Mouse (Mus musculus) limb, embryonic 15.5 days (tissue): ENCODE results near the gene Dnah2. TPM values are rescaled to one million over a fixed set of nuclear protein-coding genes. Genes with fewer than 3 reads are reported as not detected.

ENCODE experiments used
- ATAC-seq: fragments of 200-750 bp; cut with Nextera tagmentation; 2 replicates; pipeline ENCODE4 v1.8.0; 2017; ENCODE audit warnings: low read depth, moderate TSS enrichment; ENCODE audit not compliant: insufficient number of reproducible peaks, low FRiP score, low TSS enrichment
- H3K27ac ChIP-seq: fragments of 300-500 bp; sonication (generic); 2 replicates; pipeline ENCODE4 v1.5.1; 2015; ENCODE audit warnings: moderate library complexity, mild to moderate bottlenecking, inconsistent platforms
- H3K27me3 ChIP-seq: fragments of 300-500 bp; sonication (generic); 2 replicates; pipeline ENCODE4 v1.6.1; 2015; ENCODE audit warnings: inconsistent platforms
- H3K36me3 ChIP-seq: fragments of 300-500 bp; sonication (generic); 2 replicates; pipeline ENCODE4 v1.6.1; 2015; ENCODE audit warnings: inconsistent platforms
- H3K4me1 ChIP-seq: fragments of 300-500 bp; sonication (generic); 2 replicates; pipeline ENCODE4 v1.6.1; 2015; ENCODE audit warnings: inconsistent platforms
- H3K4me2 ChIP-seq: fragments of 300-500 bp; sonication (generic); 2 replicates; pipeline ENCODE4 v1.6.1; 2015; ENCODE audit warnings: mild to moderate bottlenecking, inconsistent platforms
- H3K4me3 ChIP-seq: fragments of 300-500 bp; sonication (generic); 2 replicates; pipeline ENCODE4 v1.5.1; 2015; ENCODE audit warnings: mild to moderate bottlenecking, inconsistent platforms
- H3K9ac ChIP-seq: fragments of 300-500 bp; sonication (generic); 2 replicates; pipeline ENCODE4 v1.6.1; 2015; ENCODE audit warnings: inconsistent platforms
- H3K9me3 ChIP-seq: fragments of 300-500 bp; sonication (generic); 2 replicates; pipeline ENCODE4 v1.6.1; 2016; ENCODE audit warnings: inconsistent platforms
- WGBS: fragments of 180-500 bp; shearing (Covaris S2); methylation state at CpG from one replicate; pipeline ENCODE4 v1.1.7; 2015; 5-methylcytosine and 5-hydroxymethylcytosine counted together
- polyA plus RNA-seq: library from polyadenylated mRNA; unstranded; fragments of >200 nt; fragmentation: Nextera tagmentation; extraction: Ambion mirVana; gene quantifications from 2 replicates; pipeline ENCODE4 v1.2.1, GENCODE M21; 2015

Dnah2 gene
- polyA plus RNA-seq, 1 experiment from 2014 or later = 3.0 TPM

GRCm38 (mm10) chr11:69389531-69390399 lies 159.1 kb downstream of the Dnah2 start:
- Histone ChIP-seq H3K9me3 (no peaks in the 10 kb centered on the region), H3K4me2 (no peak overlapping the region), H3K9ac (no peak overlapping the region), H3K4me1 (peaks cover 12% of the 10 kb centered on the region), H3K27me3 (no peaks in the 10 kb centered on the region), H3K36me3 (peaks cover 8% of the 10 kb centered on the region; the same call in 1 of the 2 replicates), H3K27ac (no peak overlapping the region), H3K4me3 (no peak overlapping the region)
- WGBS = 64% methylated on average over 14 of the region's 14 CpGs
- ATAC-seq = 0 out of 2 replicates have a peak, but pooled peaks have one; percentile 2

DNA sequence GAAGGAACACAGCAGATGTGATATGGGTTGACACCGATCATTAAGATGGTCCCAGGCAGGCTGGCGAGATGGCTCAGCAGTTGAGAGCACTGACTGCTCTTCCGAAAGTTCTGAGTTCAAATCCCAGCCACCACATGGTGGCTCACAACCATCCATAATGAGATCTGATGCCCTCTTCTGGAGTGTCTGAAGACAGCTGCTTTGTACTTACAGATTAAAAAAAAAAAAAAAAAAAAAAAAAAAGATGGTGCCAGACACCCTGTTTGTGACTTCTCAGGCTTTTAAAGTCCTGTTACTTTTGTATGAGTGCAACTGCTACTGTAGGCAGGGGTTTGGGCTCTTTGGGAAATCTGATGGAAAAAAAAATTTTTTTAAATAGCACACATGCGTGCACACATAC lies 160.2 kb downstream of the Dnah2 start:
- no peak overlapping the region for H3K4me2 ChIP-seq
- H3K9me3 ChIP-seq = no peaks in the 10 kb centered on the region
- no peak overlapping the region for H3K4me3 ChIP-seq
- no peaks in the 10 kb centered on the region for H3K27me3 ChIP-seq
- no peak for ATAC-seq
- 93% methylated on average over 4 of the region's 4 CpGs for WGBS
- H3K9ac ChIP-seq = no peak overlapping the region
- peaks cover 5% of the 10 kb centered on the region for H3K4me1 ChIP-seq
- H3K36me3 ChIP-seq = peaks cover 8% of the 10 kb centered on the region; the same call in 1 of the 2 replicates
- H3K27ac ChIP-seq = no peak overlapping the region; the same call in 1 of the 2 replicates

DNA sequence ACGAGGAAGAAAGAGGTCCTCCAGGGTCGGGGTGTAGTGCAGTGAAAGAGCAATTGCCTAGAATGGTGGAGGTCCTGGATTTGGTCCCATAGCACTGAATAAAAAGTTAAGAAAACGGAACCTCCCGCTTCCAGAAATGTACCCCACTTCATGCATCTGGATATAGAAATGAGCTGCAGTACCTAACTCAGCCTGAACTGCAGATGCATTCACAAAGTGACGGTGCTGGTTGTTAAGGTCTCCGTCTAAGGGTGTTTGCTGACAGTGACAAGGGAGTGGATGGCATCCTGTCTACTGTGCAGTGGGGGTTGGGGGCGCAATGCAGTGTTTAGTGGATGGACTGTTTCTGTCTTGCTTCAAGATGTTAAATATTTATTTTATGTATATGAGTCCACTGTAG lies 162.2 kb downstream of the Dnah2 start:
- no peak for ATAC-seq
- Histone ChIP-seq H3K4me3 (no peak overlapping the region), H3K4me1 (peaks cover 9% of the 10 kb centered on the region), H3K27ac (no peak overlapping the region), H3K9me3 (no peaks in the 10 kb centered on the region), H3K4me2 (no peak overlapping the region), H3K27me3 (no peaks in the 10 kb centered on the region), H3K9ac (no peak overlapping the region), H3K36me3 (0 out of 2 replicates have a peak, but pooled peaks cover 4% of the 10 kb centered on the region)
- WGBS = 75% methylated on average over 7 of the region's 7 CpGs

DNA sequence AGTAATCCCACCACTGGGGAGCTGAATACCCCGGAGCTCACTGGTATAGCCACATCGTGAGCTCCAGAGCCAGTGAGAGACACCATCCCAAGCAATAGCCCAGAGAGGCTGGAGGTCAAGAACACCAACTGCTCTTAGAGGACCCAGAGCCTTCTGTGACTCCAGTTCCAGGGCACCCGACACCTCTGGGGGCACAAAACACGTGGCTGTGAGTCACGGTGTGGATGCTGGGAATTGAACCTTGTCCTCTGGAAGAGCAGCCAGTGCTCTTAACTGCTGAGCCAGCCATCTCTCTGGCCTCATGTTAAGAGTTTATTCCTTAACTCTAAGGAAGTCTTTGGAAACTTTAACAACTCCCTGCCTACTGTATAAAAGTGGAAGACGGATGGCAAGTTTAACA lies 163.9 kb downstream of the Dnah2 start:
- Histone ChIP-seq H3K9ac (no peak overlapping the region), H3K4me3 (no peak overlapping the region), H3K9me3 (no peaks in the 10 kb centered on the region), H3K36me3 (0 out of 2 replicates have a peak, but pooled peaks cover 4% of the 10 kb centered on the region), H3K27ac (no peak overlapping the region), H3K4me2 (no peak overlapping the region), H3K27me3 (no peaks in the 10 kb centered on the region), H3K4me1 (peaks cover 7% of the 10 kb centered on the region)
- 71% methylated on average over 6 of the region's 6 CpGs for WGBS
- ATAC-seq = no peak

DNA sequence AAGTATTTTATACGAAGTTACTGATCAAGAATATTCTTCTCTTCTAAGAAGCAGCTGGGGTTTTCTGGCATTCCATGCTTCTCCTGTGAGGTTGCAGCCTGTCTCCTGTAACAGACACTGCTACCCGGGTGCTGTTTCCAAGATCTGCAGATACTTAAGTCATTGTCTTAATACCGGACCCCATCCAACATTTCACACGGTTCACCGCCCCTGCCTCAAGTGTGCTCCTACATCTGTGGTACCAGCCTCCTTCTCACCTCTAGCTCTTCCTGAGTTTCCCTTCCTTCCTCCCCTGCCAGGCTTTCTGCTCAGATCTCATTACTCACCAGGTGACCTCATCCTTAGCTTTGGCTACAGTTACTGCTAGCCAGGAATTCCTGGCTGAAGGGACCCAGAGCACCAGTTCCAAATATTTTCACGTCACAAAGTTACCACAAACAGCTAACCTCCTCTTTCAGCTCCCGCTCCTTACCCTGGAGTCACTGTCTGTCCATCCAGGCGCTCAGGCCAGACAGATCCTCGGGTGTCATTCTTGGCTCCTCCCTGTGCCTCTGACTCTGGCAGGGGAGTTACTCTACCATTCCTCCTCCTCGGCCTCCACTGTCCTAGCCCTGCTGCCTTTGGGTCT lies 166.3 kb downstream of the Dnah2 start:
- ATAC-seq = no peak
- Histone ChIP-seq H3K9me3 (no peaks in the 10 kb centered on the region), H3K36me3 (peaks cover 9% of the 10 kb centered on the region; the same call in 1 of the 2 replicates), H3K4me3 (no peak overlapping the region), H3K27me3 (no peaks in the 10 kb centered on the region), H3K27ac (peak overlapping the region; percentile 9; the same call in 1 of the 2 replicates), H3K4me2 (no peak overlapping the region), H3K4me1 (peaks cover 4% of the 10 kb centered on the region; the same call in 1 of the 2 replicates), H3K9ac (no peak overlapping the region)
- WGBS = 59% methylated on average over 10 of the region's 10 CpGs

DNA sequence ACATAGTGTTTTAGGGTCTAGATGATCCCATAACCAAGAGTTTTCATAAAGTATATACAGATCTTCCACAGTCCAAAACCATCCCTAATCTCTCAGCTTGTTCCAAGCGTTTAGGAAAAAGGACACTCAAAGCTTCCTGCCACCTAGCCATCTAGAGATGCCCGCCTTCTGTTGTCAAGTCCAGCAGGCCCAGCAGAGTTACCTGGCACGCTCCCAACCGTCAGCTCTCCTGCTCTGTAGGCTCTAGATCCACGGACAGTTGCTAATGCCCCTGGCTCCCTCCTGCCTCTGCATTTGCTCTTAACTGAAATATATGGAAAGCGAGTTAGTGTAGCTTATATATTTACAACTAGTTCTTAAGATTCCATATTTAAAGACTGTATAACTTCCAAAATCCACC lies 167.6 kb downstream of the Dnah2 start:
- no peak overlapping the region for H3K4me2 ChIP-seq
- no peak overlapping the region for H3K27ac ChIP-seq
- WGBS = 79% methylated on average over 6 of the region's 6 CpGs
- no peaks in the 10 kb centered on the region for H3K9me3 ChIP-seq
- H3K4me3 ChIP-seq = no peak overlapping the region
- peaks cover 11% of the 10 kb centered on the region; the same call in 1 of the 2 replicates for H3K36me3 ChIP-seq
- H3K4me1 ChIP-seq = peaks cover 4% of the 10 kb centered on the region; the same call in 1 of the 2 replicates
- no peak for ATAC-seq
- H3K9ac ChIP-seq = no peak overlapping the region
- H3K27me3 ChIP-seq = no peaks in the 10 kb centered on the region

GRCm38 (mm10) chr11:69379600-69379999 lies 169.3 kb downstream of the Dnah2 start:
- peaks cover 4% of the 10 kb centered on the region; the same call in 1 of the 2 replicates for H3K4me1 ChIP-seq
- no peaks in the 10 kb centered on the region for H3K27me3 ChIP-seq
- no peak overlapping the region for H3K27ac ChIP-seq
- WGBS = 80% methylated on average over 3 of the region's 3 CpGs
- no peak for ATAC-seq
- H3K9me3 ChIP-seq = no peaks in the 10 kb centered on the region
- H3K4me3 ChIP-seq = no peak overlapping the region
- H3K36me3 ChIP-seq = peaks cover 11% of the 10 kb centered on the region; the same call in 1 of the 2 replicates
- H3K4me2 ChIP-seq = no peak overlapping the region
- H3K9ac ChIP-seq = no peak overlapping the region

GRCm38 (mm10) chr11:69377766-69378165 lies 171.1 kb downstream of the Dnah2 start:
- WGBS = 82% methylated on average over 3 of the region's 3 CpGs
- no peak for ATAC-seq

DNA sequence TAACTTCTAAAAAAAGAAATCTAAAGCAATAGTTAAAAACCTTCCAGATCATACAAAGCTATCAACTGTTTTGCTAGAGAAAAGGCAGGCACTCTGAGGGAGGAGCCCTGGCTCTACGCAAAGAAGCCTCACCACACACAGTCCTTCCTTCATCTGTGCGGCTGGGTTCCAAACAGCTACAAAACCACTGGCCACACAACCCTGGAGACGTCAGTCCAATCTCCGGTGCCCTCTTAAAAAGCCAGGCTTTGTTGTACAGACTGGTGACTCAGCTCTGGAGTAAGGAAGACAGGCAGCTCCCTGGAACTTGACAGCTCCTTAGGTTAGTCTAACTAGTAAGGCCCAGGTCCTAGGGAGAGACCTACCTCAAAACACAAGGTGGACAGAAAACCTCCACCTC lies 173.3 kb downstream of the Dnah2 start:
- H3K4me2 ChIP-seq = no peak overlapping the region
- peaks cover 19% of the 10 kb centered on the region for H3K4me1 ChIP-seq
- H3K36me3 ChIP-seq = peaks cover 21% of the 10 kb centered on the region; the same call in 1 of the 2 replicates
- H3K9ac ChIP-seq = no peak overlapping the region
- no peak overlapping the region for H3K27ac ChIP-seq
- ATAC-seq = no peak
- H3K27me3 ChIP-seq = no peaks in the 10 kb centered on the region
- H3K4me3 ChIP-seq = no peak overlapping the region
- H3K9me3 ChIP-seq = no peaks in the 10 kb centered on the region
- 83% methylated on average over 4 of the region's 4 CpGs for WGBS

More at GRCm38 (mm10) chr11:69377766-69378165, 171.1 kb downstream of the Dnah2 start:
- H3K27ac ChIP-seq = no peak overlapping the region
- peaks cover 21% of the 10 kb centered on the region; the same call in 1 of the 2 replicates for H3K36me3 ChIP-seq
- H3K27me3 ChIP-seq = no peaks in the 10 kb centered on the region
- H3K9me3 ChIP-seq = no peaks in the 10 kb centered on the region
- no peak overlapping the region for H3K9ac ChIP-seq
- H3K4me2 ChIP-seq = no peak overlapping the region
- H3K4me3 ChIP-seq = no peak overlapping the region
- peaks cover 3% of the 10 kb centered on the region; the same call in 1 of the 2 replicates for H3K4me1 ChIP-seq

- no peaks in the 10 kb centered on the region for H3K9me3 ChIP-seq
- H3K27me3 ChIP-seq = no peaks in the 10 kb centered on the region
- H3K4me2 ChIP-seq = no peak overlapping the region
- peaks cover 19% of the 10 kb centered on the region; the same call in 1 of the 2 replicates for H3K36me3 ChIP-seq
- peaks cover 21% of the 10 kb centered on the region for H3K4me1 ChIP-seq
- no peak overlapping the region for H3K27ac ChIP-seq
- H3K4me3 ChIP-seq = no peak overlapping the region
- H3K9ac ChIP-seq = no peak overlapping the region
- ATAC-seq = no peak
- 91% methylated on average over 16 of the region's 16 CpGs for WGBS
Measured at GRCm38 (mm10) chr11:69373223-69373965, 175.5 kb downstream of the Dnah2 start.

- H3K36me3 ChIP-seq = peaks cover 19% of the 10 kb centered on the region; the same call in 1 of the 2 replicates
- ATAC-seq = no peak
- H3K9me3 ChIP-seq = no peaks in the 10 kb centered on the region
- no peaks in the 10 kb centered on the region for H3K27me3 ChIP-seq
- no peak overlapping the region for H3K4me2 ChIP-seq
- H3K27ac ChIP-seq = no peak overlapping the region
- no peak overlapping the region for H3K4me3 ChIP-seq
- peaks cover 27% of the 10 kb centered on the region for H3K4me1 ChIP-seq
- H3K9ac ChIP-seq = no peak overlapping the region
- 61% methylated on average over 3 of the region's 3 CpGs for WGBS
Measured at GRCm38 (mm10) chr11:69372780-69373170, 176.1 kb downstream of the Dnah2 start.
